Mouse (Mus musculus): ENCODE measurements around the gene Vmn1r1. TPM values are rescaled to one million over a fixed set of nuclear protein-coding genes. Genes with fewer than 3 reads are reported as not detected.
A peak's percentile ranks its signal among the peaks of the same experiment; 100 is the strongest.
"Not testable (repeated sequence)": the region's sequence is repeated elsewhere in the genome, so short reads cannot be mapped to it uniquely, and the experiment has no call there.

The Vmn1r1 gene
- polyA plus RNA-seq, 1 experiment from 2014 or later: not detected

GRCm38 (mm10) chr1:182176985-182177384 is 12.7 kb upstream of the Vmn1r1 start:
- not testable (repeated sequence) for H3K27ac ChIP-seq (ENCODE audit: low read length); H3K9me3 ChIP-seq (replicated peaks; ENCODE audit: control insufficient read depth, low read length); H3K4me3 ChIP-seq (ENCODE audit: low read length); H3K27me3 ChIP-seq (ENCODE audit: control insufficient read depth, insufficient read depth, low read length); H3K9ac ChIP-seq (ENCODE audit: low read length); H3K4me2 ChIP-seq (ENCODE audit: low read depth, low read length); H3K36me3 ChIP-seq (ENCODE audit: control insufficient read depth, insufficient read depth); H3K4me1 ChIP-seq (ENCODE audit: control insufficient read depth, insufficient read depth, low read length); ATAC-seq (replicated peaks; ENCODE audit: extremely low read depth, insufficient read depth, low FRiP score)
- 91% methylated on average over 19 of the region's 19 CpGs for WGBS

GRCm38 (mm10) chr1:182170206-182170605 is 5.9 kb upstream of the Vmn1r1 start:
- not testable (repeated sequence) for H3K36me3 ChIP-seq (ENCODE audit: control insufficient read depth, insufficient read depth); H3K4me1 ChIP-seq (ENCODE audit: control insufficient read depth, insufficient read depth, low read length); H3K27me3 ChIP-seq (ENCODE audit: control insufficient read depth, insufficient read depth, low read length); H3K27ac ChIP-seq (ENCODE audit: low read length); H3K4me3 ChIP-seq (ENCODE audit: low read length); H3K9ac ChIP-seq (ENCODE audit: low read length); ATAC-seq (replicated peaks; ENCODE audit: extremely low read depth, insufficient read depth, low FRiP score); H3K9me3 ChIP-seq (replicated peaks; ENCODE audit: control insufficient read depth, low read length); H3K4me2 ChIP-seq (ENCODE audit: low read depth, low read length)
- WGBS: 84% methylated on average over 6 of the region's 6 CpGs

- Histone ChIP-seq H3K4me3 (ENCODE audit: low read length) (no peak overlapping the region), H3K9ac (ENCODE audit: low read length) (no peak overlapping the region), H3K27ac (ENCODE audit: low read length) (no peak overlapping the region), H3K27me3 (ENCODE audit: control insufficient read depth, insufficient read depth, low read length) (no peaks in the 10 kb centered on the region), H3K9me3 (replicated peaks; ENCODE audit: control insufficient read depth, low read length) (no peaks in the 10 kb centered on the region), H3K4me1 (ENCODE audit: control insufficient read depth, insufficient read depth, low read length) (no peaks in the 10 kb centered on the region), H3K36me3 (ENCODE audit: control insufficient read depth, insufficient read depth) (no peaks in the 10 kb centered on the region), H3K4me2 (ENCODE audit: low read depth, low read length) (no peak overlapping the region)
- ATAC-seq (replicated peaks; ENCODE audit: extremely low read depth, insufficient read depth, low FRiP score): no peak
- 41% methylated on average over 5 of the region's 5 CpGs for WGBS
These were observed 1.3 kb downstream of the Vmn1r1 start for GRCm38 (mm10) chr1:182162951-182163350.

- no peak for ATAC-seq (replicated peaks; ENCODE audit: extremely low read depth, insufficient read depth, low FRiP score)
- Histone ChIP-seq H3K9me3 (replicated peaks; ENCODE audit: control insufficient read depth, low read length) (no peaks in the 10 kb centered on the region), H3K4me2 (ENCODE audit: low read depth, low read length) (no peak overlapping the region), H3K4me1 (ENCODE audit: control insufficient read depth, insufficient read depth, low read length) (no peaks in the 10 kb centered on the region), H3K4me3 (ENCODE audit: low read length) (no peak overlapping the region), H3K27me3 (ENCODE audit: control insufficient read depth, insufficient read depth, low read length) (no peaks in the 10 kb centered on the region), H3K27ac (ENCODE audit: low read length) (no peak overlapping the region), H3K9ac (ENCODE audit: low read length) (no peak overlapping the region), H3K36me3 (ENCODE audit: control insufficient read depth, insufficient read depth) (no peaks in the 10 kb centered on the region)
- WGBS: 71% methylated on average over 3 of the region's 3 CpGs
These were observed 4.7 kb downstream of the Vmn1r1 start for GRCm38 (mm10) chr1:182159575-182159974.

GRCm38 (mm10) chr1:182157734-182158133 is 6.6 kb downstream of the Vmn1r1 start:
- no peak for ATAC-seq (replicated peaks; ENCODE audit: extremely low read depth, insufficient read depth, low FRiP score)
- no peak overlapping the region for H3K9ac ChIP-seq (ENCODE audit: low read length)
- no peaks in the 10 kb centered on the region for H3K4me1 ChIP-seq (ENCODE audit: control insufficient read depth, insufficient read depth, low read length)
- H3K4me3 ChIP-seq (ENCODE audit: low read length): no peak overlapping the region
- H3K9me3 ChIP-seq (replicated peaks; ENCODE audit: control insufficient read depth, low read length): no peaks in the 10 kb centered on the region
- WGBS: 61% methylated on average over 4 of the region's 4 CpGs
- no peak overlapping the region for H3K27ac ChIP-seq (ENCODE audit: low read length)
- no peak overlapping the region for H3K4me2 ChIP-seq (ENCODE audit: low read depth, low read length)
- no peaks in the 10 kb centered on the region for H3K36me3 ChIP-seq (ENCODE audit: control insufficient read depth, insufficient read depth)
- H3K27me3 ChIP-seq (ENCODE audit: control insufficient read depth, insufficient read depth, low read length): no peaks in the 10 kb centered on the region

GRCm38 (mm10) chr1:182149966-182150365 is 14.3 kb downstream of the Vmn1r1 start:
- Histone ChIP-seq H3K36me3 (ENCODE audit: control insufficient read depth, insufficient read depth) (no peaks in the 10 kb centered on the region), H3K27ac (ENCODE audit: low read length) (no peak overlapping the region), H3K4me1 (ENCODE audit: control insufficient read depth, insufficient read depth, low read length) (peaks cover 8% of the 10 kb centered on the region), H3K4me2 (ENCODE audit: low read depth, low read length) (no peak overlapping the region), H3K9me3 (replicated peaks; ENCODE audit: control insufficient read depth, low read length) (no peaks in the 10 kb centered on the region), H3K9ac (ENCODE audit: low read length) (no peak overlapping the region), H3K4me3 (ENCODE audit: low read length) (no peak overlapping the region), H3K27me3 (ENCODE audit: control insufficient read depth, insufficient read depth, low read length) (no peaks in the 10 kb centered on the region)
- WGBS: 91% methylated on average over 2 of the region's 2 CpGs
- no peak for ATAC-seq (replicated peaks; ENCODE audit: extremely low read depth, insufficient read depth, low FRiP score)

GRCm38 (mm10) chr1:182148864-182149514 is 15.3 kb downstream of the Vmn1r1 start:
- H3K27ac ChIP-seq (ENCODE audit: low read length): peak overlapping the region; percentile 85
- H3K27me3 ChIP-seq (ENCODE audit: control insufficient read depth, insufficient read depth, low read length): no peaks in the 10 kb centered on the region
- peaks cover 8% of the 10 kb centered on the region for H3K4me1 ChIP-seq (ENCODE audit: control insufficient read depth, insufficient read depth, low read length)
- peak overlapping the region; percentile 31 for H3K4me2 ChIP-seq (ENCODE audit: low read depth, low read length)
- 21% methylated on average over 7 of the region's 7 CpGs for WGBS
- no peak overlapping the region for H3K4me3 ChIP-seq (ENCODE audit: low read length)
- peak; percentile 88 for ATAC-seq (replicated peaks; ENCODE audit: extremely low read depth, insufficient read depth, low FRiP score)
- no peaks in the 10 kb centered on the region for H3K9me3 ChIP-seq (replicated peaks; ENCODE audit: control insufficient read depth, low read length)
- no peak overlapping the region for H3K9ac ChIP-seq (ENCODE audit: low read length)
- H3K36me3 ChIP-seq (ENCODE audit: control insufficient read depth, insufficient read depth): no peaks in the 10 kb centered on the region

GRCm38 (mm10) chr1:182145546-182145945 is 18.7 kb downstream of the Vmn1r1 start:
- peaks cover 7% of the 10 kb centered on the region; the same call in 1 of the 2 replicates for H3K27me3 ChIP-seq (ENCODE audit: control insufficient read depth, insufficient read depth, low read length)
- no peak overlapping the region for H3K9ac ChIP-seq (ENCODE audit: low read length)
- H3K4me2 ChIP-seq (ENCODE audit: low read depth, low read length): no peak overlapping the region
- H3K4me1 ChIP-seq (ENCODE audit: control insufficient read depth, insufficient read depth, low read length): peaks cover 8% of the 10 kb centered on the region
- ATAC-seq (replicated peaks; ENCODE audit: extremely low read depth, insufficient read depth, low FRiP score): no peak
- no peak overlapping the region for H3K4me3 ChIP-seq (ENCODE audit: low read length)
- H3K27ac ChIP-seq (ENCODE audit: low read length): no peak overlapping the region
- 65% methylated on average over 5 of the region's 5 CpGs for WGBS
- H3K36me3 ChIP-seq (ENCODE audit: control insufficient read depth, insufficient read depth): no peaks in the 10 kb centered on the region
- no peaks in the 10 kb centered on the region for H3K9me3 ChIP-seq (replicated peaks; ENCODE audit: control insufficient read depth, low read length)

GRCm38 (mm10) chr1:182143288-182143687 is 21.0 kb downstream of the Vmn1r1 start:
- no peak for ATAC-seq (replicated peaks; ENCODE audit: extremely low read depth, insufficient read depth, low FRiP score)
- Histone ChIP-seq H3K36me3 (ENCODE audit: control insufficient read depth, insufficient read depth) (no peaks in the 10 kb centered on the region), H3K9ac (ENCODE audit: low read length) (no peak overlapping the region), H3K27ac (ENCODE audit: low read length) (no peak overlapping the region), H3K4me2 (ENCODE audit: low read depth, low read length) (no peak overlapping the region), H3K9me3 (replicated peaks; ENCODE audit: control insufficient read depth, low read length) (no peaks in the 10 kb centered on the region), H3K4me3 (ENCODE audit: low read length) (no peak overlapping the region), H3K4me1 (ENCODE audit: control insufficient read depth, insufficient read depth, low read length) (peaks cover 5% of the 10 kb centered on the region; the same call in 1 of the 2 replicates), H3K27me3 (ENCODE audit: control insufficient read depth, insufficient read depth, low read length) (peaks cover 11% of the 10 kb centered on the region; the same call in 1 of the 2 replicates)
- 73% methylated on average over 8 of the region's 8 CpGs for WGBS
